Mouse (Mus musculus): ENCODE data around the gene Trim29. TPM values are rescaled to one million over a fixed set of nuclear protein-coding genes. Genes with fewer than 3 reads are reported as not detected.

Trim29 gene
- total and polyA plus RNA-seq, 3 experiments = not detected

DNA sequence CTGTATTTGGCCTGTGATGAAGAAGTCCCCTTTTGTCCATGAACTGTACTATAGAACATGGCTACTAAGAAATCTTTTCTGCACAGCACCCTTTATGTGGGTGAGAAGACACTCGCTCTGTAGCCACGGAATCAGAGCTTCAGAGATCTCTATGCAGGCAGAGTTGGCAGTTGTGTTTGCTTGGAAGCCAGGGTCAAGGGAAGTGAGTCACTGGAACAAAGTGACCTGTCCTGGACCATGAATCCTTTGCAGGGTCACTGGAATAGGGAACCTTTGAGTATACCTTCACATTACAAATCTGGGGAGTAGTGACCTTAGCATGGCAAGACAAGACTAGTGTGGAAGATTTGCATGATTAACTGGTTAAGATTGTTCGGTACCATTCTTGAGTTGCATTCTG lies 58.1 kb downstream of the Trim29 start:
- Histone ChIP-seq H3K4me1 (ENCODE audit: control insufficient read depth in 1 of 2, insufficient read depth in 2 of 2, low read length in 2 of 2) (no peaks in the 10 kb centered on the region), H3K9ac (ENCODE audit: control insufficient read depth, low read depth, low read length, poor library complexity, severe bottlenecking) (no peak overlapping the region), H3K9me3 (replicated peaks; ENCODE audit: insufficient read depth, low read length) (no peaks in the 10 kb centered on the region), H3K4me3 (ENCODE audit: control insufficient read depth in 1 of 2, insufficient read depth in 1 of 2, low read depth in 2 of 2, low read length in 2 of 2) (no peak overlapping the region), H3K27me3 (ENCODE audit: control insufficient read depth in 1 of 2, insufficient read depth in 2 of 2, low read length in 2 of 2) (no peaks in the 10 kb centered on the region), H3K36me3 (ENCODE audit: control insufficient read depth in 1 of 2, insufficient read depth in 2 of 2, low read length in 2 of 2) (no peaks in the 10 kb centered on the region), H3K27ac (ENCODE audit: control insufficient read depth, low read depth, low read length) (no peak overlapping the region), H3K79me2 (ENCODE audit: control insufficient read depth, insufficient read depth, low read length, poor library complexity) (no peaks in the 10 kb centered on the region)
- TF ChIP-seq JUND (IDR thresholded peaks at IDR 0.05; ENCODE audit: low read depth, low read length) (no peak), POLR2AphosphoS2 (IDR thresholded peaks at IDR 0.05; ENCODE audit: low read length) (no peak)
- no peak for DNase-seq (ENCODE audit: low read depth, low spot score)

GRCm38 (mm10) chr9:43383871-43384270 lies 73.2 kb downstream of the Trim29 start:
- H3K36me3 ChIP-seq (ENCODE audit: control insufficient read depth in 1 of 2, insufficient read depth in 2 of 2, low read length in 2 of 2) = no peaks in the 10 kb centered on the region
- H3K27me3 ChIP-seq (ENCODE audit: control insufficient read depth in 1 of 2, insufficient read depth in 2 of 2, low read length in 2 of 2) = no peaks in the 10 kb centered on the region
- no peaks in the 10 kb centered on the region for H3K9me3 ChIP-seq (replicated peaks; ENCODE audit: insufficient read depth, low read length)
- no peaks in the 10 kb centered on the region for H3K79me2 ChIP-seq (ENCODE audit: control insufficient read depth, insufficient read depth, low read length, poor library complexity)
- DNase-seq (ENCODE audit: low read depth, low spot score) = no peak
- H3K4me1 ChIP-seq (ENCODE audit: control insufficient read depth in 1 of 2, insufficient read depth in 2 of 2, low read length in 2 of 2) = no peaks in the 10 kb centered on the region
- TF ChIP-seq ETS1 (IDR thresholded peaks at IDR 0.05; ENCODE audit: low read depth, low read length) = no peak
- no peak for TF ChIP-seq NELFE (IDR thresholded peaks at IDR 0.05; ENCODE audit: low read depth, low read length)
- TF ChIP-seq ZNF384 (IDR thresholded peaks at IDR 0.05; ENCODE audit: low read depth, low read length) = no peak
- no peak for TF ChIP-seq HCFC1 (IDR thresholded peaks at IDR 0.05; ENCODE audit: low read depth, low read length)
- no peak for TF ChIP-seq MAZ (IDR thresholded peaks at IDR 0.05; ENCODE audit: low read depth, low read length)
- TF ChIP-seq E2F4 (IDR thresholded peaks at IDR 0.05; ENCODE audit: borderline replicate concordance, low read depth, low read length) = no peak
- no peak for TF ChIP-seq GABPA (IDR thresholded peaks at IDR 0.05; ENCODE audit: low read depth, low read length)
- TF ChIP-seq MAX (IDR thresholded peaks at IDR 0.05; ENCODE audit: low read length) = no peak
- TF ChIP-seq TCF12 (IDR thresholded peaks at IDR 0.05; ENCODE audit: low read depth, low read length) = no peak
- TF ChIP-seq NRF1 (IDR thresholded peaks at IDR 0.05; ENCODE audit: insufficient read depth, low read depth, low read length, poor library complexity, severe bottlenecking) = no peak
- no peak for TF ChIP-seq GATA1 (IDR thresholded peaks at IDR 0.05; ENCODE audit: low read depth, low read length)
- TF ChIP-seq MYB (IDR thresholded peaks at IDR 0.05; ENCODE audit: low read depth, low read length) = no peak
- TF ChIP-seq SMC3 (IDR thresholded peaks at IDR 0.05; ENCODE audit: low read depth, low read length) = no peak
- TF ChIP-seq MEF2A (IDR thresholded peaks at IDR 0.05; ENCODE audit: extremely low read depth, insufficient replicate concordance, low read depth, low read length, poor library complexity, severe bottlenecking) = no peak
- no peak for TF ChIP-seq KAT2A (conservative IDR thresholded peaks at IDR 0.05; ENCODE audit: low read depth, low read length)
- no peak for TF ChIP-seq ELF1 (IDR thresholded peaks at IDR 0.05; ENCODE audit: low read depth, low read length)
- no peak overlapping the region for H3K27ac ChIP-seq (ENCODE audit: control insufficient read depth, low read depth, low read length)
- no peak overlapping the region for H3K9ac ChIP-seq (ENCODE audit: control insufficient read depth, low read depth, low read length, poor library complexity, severe bottlenecking)
- H3K4me3 ChIP-seq (ENCODE audit: control insufficient read depth in 1 of 2, insufficient read depth in 1 of 2, low read depth in 2 of 2, low read length in 2 of 2) = no peak overlapping the region

Data from MEL (cell line).